Mouse (Mus musculus) thymus, postnatal 14 days (tissue): ENCODE measurements around the gene Ssbp3.

Source experiments
- DNase-seq: peaks from one replicate; pipeline ENCODE4 v3.0.0; 2021

Ssbp3 gene

GRCm38 (mm10) chr4:106910201-106911172, at the start of gene Ssbp3:
Ssbp3 (plus strand) TSS chr4:106910701.
- DNase-seq: peak; percentile 81

DNA sequence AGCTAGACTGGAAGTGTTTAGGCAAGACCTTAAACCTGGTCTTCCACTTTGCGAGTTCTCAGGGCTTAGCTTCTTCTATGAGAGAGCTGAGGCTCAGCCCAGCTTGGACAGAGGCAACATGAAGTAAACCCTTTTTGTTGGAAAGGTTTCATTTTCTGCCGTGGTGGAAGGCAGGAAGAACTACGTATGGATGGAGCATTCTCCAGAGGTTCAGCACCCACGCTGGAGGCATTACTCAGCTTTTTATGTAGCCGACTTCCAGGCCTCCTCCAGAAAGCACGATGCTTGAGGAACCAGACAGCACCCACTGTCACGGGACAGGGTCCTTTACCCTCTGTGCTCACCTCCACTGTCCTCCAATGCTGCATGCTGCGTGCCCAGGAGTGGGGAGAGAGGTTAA, 48.6 kb upstream of the Ssbp3 start:
- DNase-seq: no peak

GRCm38 (mm10) chr4:106862317-106862716, 48.2 kb upstream of the Ssbp3 start:
- DNase-seq: no peak

- no peak for DNase-seq
Measured at GRCm38 (mm10) chr4:106862767-106863370, 47.6 kb upstream of the Ssbp3 start.

DNA sequence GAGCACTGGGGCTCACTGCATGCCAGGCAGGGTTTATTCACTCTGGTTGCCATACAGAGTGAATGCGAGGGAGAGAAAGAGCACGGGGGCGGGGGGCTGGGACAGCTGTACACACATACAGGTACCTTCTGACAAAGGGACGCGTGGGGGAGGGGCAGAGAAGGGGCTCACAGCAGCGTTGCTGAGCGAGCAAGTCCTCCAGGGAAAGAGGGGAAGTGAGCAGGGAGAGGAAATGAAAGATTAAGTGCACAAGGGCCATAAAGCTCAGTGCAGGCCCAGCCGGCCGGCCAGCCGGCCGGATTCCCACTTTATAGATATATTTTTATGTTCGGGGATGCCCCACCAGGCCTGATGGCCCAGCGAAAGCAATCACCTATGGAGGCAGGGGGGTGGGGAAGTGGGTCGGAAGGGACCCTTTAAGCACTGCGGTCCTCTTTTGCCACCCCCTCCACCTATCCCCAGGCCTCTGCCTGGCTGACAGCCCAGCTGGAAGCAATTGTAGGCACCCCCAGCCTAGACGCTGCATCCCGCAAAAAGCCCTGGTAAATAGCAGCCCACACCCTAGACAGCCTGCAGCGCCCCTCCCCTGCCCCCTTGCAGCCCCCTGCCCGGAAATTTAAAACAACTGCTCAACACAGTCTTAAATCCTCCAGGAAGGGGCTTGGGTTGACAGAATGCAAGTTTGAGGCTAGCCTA, 44.9 kb upstream of the Ssbp3 start:
- peak; percentile 40 for DNase-seq

- no peak for DNase-seq
Measured at GRCm38 (mm10) chr4:106866381-106866780, 44.1 kb upstream of the Ssbp3 start.

DNA sequence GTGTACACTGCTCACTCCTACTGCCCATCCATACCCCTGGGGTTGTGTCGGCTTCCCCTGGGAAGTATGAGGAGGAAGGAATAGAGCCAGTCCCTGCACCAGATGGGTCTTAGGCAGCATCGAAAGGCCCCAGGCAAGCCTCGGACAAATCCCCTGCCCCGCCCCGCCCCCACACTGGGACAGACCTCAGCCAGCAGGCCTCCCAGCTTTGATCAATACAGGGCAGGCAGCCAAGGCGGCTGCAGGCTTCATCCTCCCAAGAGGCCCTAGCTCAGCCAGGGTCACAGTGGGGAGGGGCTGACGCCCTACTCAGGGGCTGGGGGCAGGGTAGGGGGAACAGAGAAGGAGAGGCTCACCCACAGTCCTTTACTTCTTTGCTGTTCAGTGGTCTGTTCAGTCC, 43.7 kb upstream of the Ssbp3 start:
- no peak for DNase-seq

- DNase-seq: no peak
Measured at GRCm38 (mm10) chr4:106868737-106869438, 41.6 kb upstream of the Ssbp3 start.

DNA sequence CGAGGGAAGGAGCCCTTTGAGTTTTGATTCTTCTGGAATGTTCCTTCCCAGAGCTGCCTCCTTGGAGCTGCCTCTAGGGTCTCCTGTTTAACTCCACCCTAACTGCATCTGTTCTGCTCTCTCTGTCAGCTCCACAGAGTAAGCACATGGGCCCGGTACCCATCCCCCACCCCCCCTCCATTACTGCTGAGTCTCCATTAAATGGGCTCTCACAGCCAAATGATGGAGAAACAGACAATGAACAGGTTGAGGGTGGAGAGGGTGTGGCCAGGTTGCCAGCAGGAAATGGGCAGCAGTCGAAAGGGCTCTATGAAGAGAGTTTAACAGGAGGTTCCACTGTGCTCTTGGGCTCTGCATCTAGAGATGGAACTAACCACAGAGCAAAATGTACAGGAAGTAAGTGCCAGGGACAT, 41.0 kb upstream of the Ssbp3 start:
- DNase-seq: peak; percentile 24

DNA sequence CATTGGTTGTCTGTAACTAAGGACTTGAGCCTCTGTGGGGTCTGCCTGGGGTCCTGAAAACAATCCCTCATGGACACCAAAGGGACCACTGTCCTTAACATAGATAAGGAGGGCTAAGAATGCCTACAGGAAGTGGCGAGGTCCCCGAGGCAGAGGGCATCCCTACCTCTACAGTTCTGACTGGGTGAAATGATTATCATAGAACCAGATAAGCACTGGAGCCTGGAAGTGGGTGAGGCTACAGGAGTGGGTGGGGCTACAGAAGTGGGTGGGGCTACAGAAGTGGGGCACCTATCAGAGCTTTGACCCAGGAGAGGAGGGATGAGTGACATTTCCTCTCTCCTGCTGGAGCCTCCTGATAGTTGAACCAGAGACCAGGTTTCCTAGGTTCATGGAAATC, 39.9 kb upstream of the Ssbp3 start:
- DNase-seq: peak; percentile 51

DNA sequence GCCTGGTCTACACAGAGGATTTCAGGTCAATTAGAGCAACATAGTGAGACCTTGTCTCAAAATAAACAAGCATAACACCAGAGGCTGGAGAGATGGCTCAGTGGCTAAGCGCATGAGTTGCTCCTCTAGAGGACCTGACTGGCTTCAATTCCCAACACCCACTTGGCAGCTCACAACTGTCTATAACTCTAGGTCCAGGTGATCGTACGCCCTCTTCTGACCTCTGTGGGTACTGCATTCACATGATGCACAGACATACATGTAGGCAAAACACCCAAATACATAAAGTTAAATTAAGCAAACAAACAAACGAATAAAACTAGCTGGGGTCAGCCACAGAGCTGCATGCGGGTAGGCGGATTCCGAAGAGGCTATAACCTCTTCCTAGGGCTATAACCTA, 36.0 kb upstream of the Ssbp3 start:
- no peak for DNase-seq

DNA sequence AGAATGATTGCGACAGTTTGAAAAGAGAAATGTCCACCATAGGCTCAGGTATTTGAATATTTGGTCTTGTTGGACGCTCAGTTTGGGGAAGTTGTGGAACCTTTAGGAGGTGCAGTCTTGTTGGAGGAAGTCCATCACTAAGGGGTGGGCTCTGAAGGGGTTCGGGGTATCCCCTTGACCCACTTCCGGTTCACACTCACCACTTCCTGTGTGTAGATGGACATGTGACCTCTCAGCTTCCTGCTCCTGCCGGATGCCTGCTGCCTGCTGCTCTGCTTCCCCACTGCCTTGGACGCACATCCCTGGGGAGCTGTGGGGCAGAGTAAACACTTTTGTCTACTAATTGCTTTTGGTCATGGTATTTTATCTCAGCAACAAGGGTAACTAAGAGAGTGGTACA, 29.4 kb upstream of the Ssbp3 start:
- peak; percentile 20 for DNase-seq

GRCm38 (mm10) chr4:106883149-106883548, 27.4 kb upstream of the Ssbp3 start:
- DNase-seq: no peak

- no peak for DNase-seq
Measured at GRCm38 (mm10) chr4:106886307-106887085, 24.0 kb upstream of the Ssbp3 start.

GRCm38 (mm10) chr4:106896086-106896485, 14.4 kb upstream of the Ssbp3 start:
- DNase-seq: no peak

GRCm38 (mm10) chr4:106898923-106899322, 11.6 kb upstream of the Ssbp3 start:
- no peak for DNase-seq

DNA sequence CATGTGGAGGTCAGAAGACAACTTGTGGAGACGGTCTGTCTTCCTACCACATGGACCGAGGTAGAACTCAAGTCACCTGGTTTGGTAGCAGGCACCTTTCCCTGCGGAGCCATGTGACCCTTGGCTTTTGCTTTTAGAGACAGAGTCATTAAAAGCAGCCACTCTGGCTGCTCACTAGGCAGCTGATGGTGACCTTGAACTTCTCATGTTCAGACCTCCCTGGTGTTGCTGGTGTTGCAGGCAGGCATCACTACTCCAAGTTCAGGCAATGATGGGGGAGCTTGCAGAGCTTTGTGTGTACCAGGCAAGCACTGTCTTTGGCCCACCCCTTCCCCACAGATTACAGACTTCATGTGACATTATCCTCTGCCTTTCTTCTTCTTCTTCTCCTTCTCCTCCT, 11.0 kb upstream of the Ssbp3 start:
- no peak for DNase-seq

DNA sequence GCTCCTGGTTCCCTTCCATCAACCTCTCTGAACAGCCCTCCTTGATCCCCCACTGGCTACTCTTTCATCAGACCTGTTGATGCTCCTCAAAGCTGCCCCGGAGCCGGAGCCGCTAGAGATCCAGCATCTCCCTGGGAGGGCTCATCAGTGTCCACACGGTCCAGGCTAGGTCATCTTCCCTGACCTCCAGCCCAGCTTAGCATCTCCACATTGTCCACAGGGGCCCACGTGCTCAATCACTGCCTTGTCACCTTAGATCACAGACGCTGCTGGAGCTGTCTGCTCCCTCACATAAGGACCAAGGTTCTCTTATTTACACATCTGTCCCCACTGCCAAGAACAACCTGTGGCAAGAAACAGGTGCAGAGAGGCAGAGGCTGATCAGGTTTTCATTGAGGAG, 9.8 kb upstream of the Ssbp3 start:
- no peak for DNase-seq

GRCm38 (mm10) chr4:106901610-106902009, 8.9 kb upstream of the Ssbp3 start:
- no peak for DNase-seq

DNA sequence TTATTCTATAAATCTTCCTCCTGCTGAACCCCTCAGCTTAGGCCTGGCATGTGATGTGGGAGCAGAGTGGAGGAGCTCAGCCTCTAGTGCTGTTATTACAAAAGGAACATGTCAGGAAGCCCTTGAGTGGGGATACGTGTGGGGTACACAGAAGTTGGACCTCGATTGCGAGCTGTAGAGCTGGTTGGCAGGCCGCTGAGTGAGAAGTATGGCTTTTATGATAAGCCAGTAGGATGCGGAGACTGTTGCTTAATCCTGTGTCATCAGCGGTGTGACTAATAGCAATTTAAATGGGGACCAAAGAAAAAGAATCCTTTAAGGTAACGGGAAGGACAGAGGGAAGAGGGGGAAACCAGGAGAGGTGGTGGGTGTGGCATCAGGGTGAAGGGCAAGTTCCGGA, 8.3 kb upstream of the Ssbp3 start:
- no peak for DNase-seq

DNA sequence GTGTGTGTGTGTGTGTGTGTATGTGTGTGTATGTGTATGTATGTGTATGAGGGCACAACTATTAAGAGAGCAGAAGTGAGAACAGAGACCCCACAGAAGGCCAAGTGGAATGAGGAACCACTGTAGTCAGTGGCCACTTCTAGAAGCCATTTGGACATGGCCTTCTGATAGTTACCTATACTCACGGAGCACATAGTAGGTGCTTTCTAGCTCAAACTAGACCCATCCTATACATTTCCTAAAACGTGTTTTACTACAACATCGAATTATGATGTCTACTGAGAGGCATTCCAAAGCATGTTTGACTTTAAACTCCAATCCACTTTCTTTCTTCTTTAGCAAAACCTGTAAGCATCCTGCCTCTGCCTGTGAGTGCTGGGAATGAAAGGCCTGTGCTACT, 4.6 kb upstream of the Ssbp3 start:
- DNase-seq: no peak
